Mouse (Mus musculus) spleen, postnatal 4 days (tissue): Measurements from ENCODE around the gene Sco1.
A peak's percentile ranks its signal among the peaks of the same experiment; 100 is the strongest.

ENCODE experiments used
- DNase-seq, 2 experiments: peaks; one replicate each; pipeline ENCODE4 v3.0.0; 2022; ENCODE audit warnings: low spot score in 2 of 2

Gene Sco1

GRCm38 (mm10) chr11:67043007-67043406 lies 9.5 kb upstream of the Sco1 start:
- no peak for DNase-seq

- DNase-seq, result no peak
Measured at GRCm38 (mm10) chr11:67044959-67045358, 7.5 kb upstream of the Sco1 start.

- no peak for DNase-seq
Measured at GRCm38 (mm10) chr11:67047199-67047598, 5.3 kb upstream of the Sco1 start.

- DNase-seq, result no peak
Measured at GRCm38 (mm10) chr11:67048496-67048895, 4.0 kb upstream of the Sco1 start.

GRCm38 (mm10) chr11:67049256-67049655 lies 3.2 kb upstream of the Sco1 start:
- no peak for DNase-seq

GRCm38 (mm10) chr11:67051676-67052320 lies 672 bp upstream of the Sco1 start:
- DNase-seq, result no peak

GRCm38 (mm10) chr11:67054754-67055365 lies 2.4 kb downstream of the Sco1 start:
- DNase-seq, result no peak

- no peak for DNase-seq
Measured at GRCm38 (mm10) chr11:67061311-67061710, 8.8 kb downstream of the Sco1 start.

GRCm38 (mm10) chr11:67062726-67063125 lies 10.3 kb downstream of the Sco1 start:
- no peak for DNase-seq

- DNase-seq, result no peak
Measured at GRCm38 (mm10) chr11:67067741-67068140, 15.3 kb downstream of the Sco1 start.

- no peak for DNase-seq
Measured at GRCm38 (mm10) chr11:67072615-67073130, 20.2 kb downstream of the Sco1 start.

GRCm38 (mm10) chr11:67075036-67075435 lies 22.6 kb downstream of the Sco1 start:
- DNase-seq, result no peak

GRCm38 (mm10) chr11:67076781-67077180 lies 24.3 kb downstream of the Sco1 start:
- DNase-seq, result no peak

GRCm38 (mm10) chr11:67077435-67077834 lies 25.0 kb downstream of the Sco1 start:
- DNase-seq, result no peak

GRCm38 (mm10) chr11:67078000-67078399 lies 25.5 kb downstream of the Sco1 start, which contains the start of gene Myh3:
Myh3 (plus strand) TSS chr11:67078300.
- no peak for DNase-seq

- no peak for DNase-seq
Measured at GRCm38 (mm10) chr11:67078888-67079287, 26.4 kb downstream of the Sco1 start.

GRCm38 (mm10) chr11:67079740-67080139 lies 27.3 kb downstream of the Sco1 start:
- DNase-seq, result no peak

- DNase-seq, result peak; percentile 29 to 71
Measured at GRCm38 (mm10) chr11:67080168-67080567, 27.7 kb downstream of the Sco1 start.

GRCm38 (mm10) chr11:67081125-67081649 lies 28.7 kb downstream of the Sco1 start:
- no peak for DNase-seq

- no peak for DNase-seq
Measured at GRCm38 (mm10) chr11:67082188-67082587, 29.7 kb downstream of the Sco1 start.

GRCm38 (mm10) chr11:67082793-67083192 lies 30.3 kb downstream of the Sco1 start:
- no peak for DNase-seq

GRCm38 (mm10) chr11:67083239-67083638 lies 30.8 kb downstream of the Sco1 start:
- no peak for DNase-seq

- DNase-seq, result no peak
Measured at GRCm38 (mm10) chr11:67083712-67084340, 31.4 kb downstream of the Sco1 start.
